Mouse (Mus musculus): ENCODE measurements around the gene Ap3s2. TPM values are rescaled to one million over a fixed set of nuclear protein-coding genes. Genes with fewer than 3 reads are reported as not detected.

Gene Ap3s2
- polyA plus RNA-seq, 1 experiment from 2014 or later: 50.5 TPM

- ATAC-seq (no peak), DNase-seq (ENCODE audit: low spot score) (no peak)
- Histone ChIP-seq H3K27me3 (replicated peaks; ENCODE audit: control insufficient read depth, insufficient read depth, low read length) (no peaks in the 10 kb centered on the region), H3K36me3 (ENCODE audit: control insufficient read depth, insufficient read depth, low read length) (peaks cover 58% of the 10 kb centered on the region), H3K9me3 (replicated peaks; ENCODE audit: control insufficient read depth, low read length) (no peaks in the 10 kb centered on the region), H3K9ac (ENCODE audit: low read length) (no peak overlapping the region), H3K4me1 (ENCODE audit: control insufficient read depth, insufficient read depth, low read length) (no peaks in the 10 kb centered on the region), H3K4me2 (ENCODE audit: low read length) (no peak overlapping the region), H3K4me3 (ENCODE audit: low read depth, low read length) (no peak overlapping the region), H3K27ac (ENCODE audit: low read depth, low read length) (no peak overlapping the region)
- WGBS: 81% methylated on average over 3 of the region's 3 CpGs
These were observed 25.2 kb downstream of the Ap3s2 start for GRCm38 (mm10) chr7:79895225-79895624.

GRCm38 (mm10) chr7:79894790-79895189 lies 25.7 kb downstream of the Ap3s2 start:
- Histone ChIP-seq H3K9me3 (replicated peaks; ENCODE audit: control insufficient read depth, low read length) (no peaks in the 10 kb centered on the region), H3K36me3 (ENCODE audit: control insufficient read depth, insufficient read depth, low read length) (peaks cover 57% of the 10 kb centered on the region), H3K4me3 (ENCODE audit: low read depth, low read length) (no peak overlapping the region), H3K9ac (ENCODE audit: low read length) (no peak overlapping the region), H3K4me2 (ENCODE audit: low read length) (no peak overlapping the region), H3K4me1 (ENCODE audit: control insufficient read depth, insufficient read depth, low read length) (no peaks in the 10 kb centered on the region), H3K27me3 (replicated peaks; ENCODE audit: control insufficient read depth, insufficient read depth, low read length) (no peaks in the 10 kb centered on the region), H3K27ac (ENCODE audit: low read depth, low read length) (no peak overlapping the region)
- 91% methylated on average over 1 of the region's 1 CpGs for WGBS
- DNase-seq (ENCODE audit: low spot score) (no peak), ATAC-seq (no peak)

- Histone ChIP-seq H3K36me3 (ENCODE audit: control insufficient read depth, insufficient read depth, low read length) (peaks cover 60% of the 10 kb centered on the region), H3K9ac (ENCODE audit: low read length) (no peak overlapping the region), H3K9me3 (replicated peaks; ENCODE audit: control insufficient read depth, low read length) (no peaks in the 10 kb centered on the region), H3K4me1 (ENCODE audit: control insufficient read depth, insufficient read depth, low read length) (no peaks in the 10 kb centered on the region), H3K27me3 (replicated peaks; ENCODE audit: control insufficient read depth, insufficient read depth, low read length) (no peaks in the 10 kb centered on the region), H3K27ac (ENCODE audit: low read depth, low read length) (no peak overlapping the region), H3K4me2 (ENCODE audit: low read length) (no peak overlapping the region), H3K4me3 (ENCODE audit: low read depth, low read length) (no peak overlapping the region)
- 92% methylated on average over 6 of the region's 6 CpGs for WGBS
- no peak for DNase-seq (ENCODE audit: low spot score)
- ATAC-seq: no peak
These were observed 27.6 kb downstream of the Ap3s2 start for GRCm38 (mm10) chr7:79892576-79893428.

DNA sequence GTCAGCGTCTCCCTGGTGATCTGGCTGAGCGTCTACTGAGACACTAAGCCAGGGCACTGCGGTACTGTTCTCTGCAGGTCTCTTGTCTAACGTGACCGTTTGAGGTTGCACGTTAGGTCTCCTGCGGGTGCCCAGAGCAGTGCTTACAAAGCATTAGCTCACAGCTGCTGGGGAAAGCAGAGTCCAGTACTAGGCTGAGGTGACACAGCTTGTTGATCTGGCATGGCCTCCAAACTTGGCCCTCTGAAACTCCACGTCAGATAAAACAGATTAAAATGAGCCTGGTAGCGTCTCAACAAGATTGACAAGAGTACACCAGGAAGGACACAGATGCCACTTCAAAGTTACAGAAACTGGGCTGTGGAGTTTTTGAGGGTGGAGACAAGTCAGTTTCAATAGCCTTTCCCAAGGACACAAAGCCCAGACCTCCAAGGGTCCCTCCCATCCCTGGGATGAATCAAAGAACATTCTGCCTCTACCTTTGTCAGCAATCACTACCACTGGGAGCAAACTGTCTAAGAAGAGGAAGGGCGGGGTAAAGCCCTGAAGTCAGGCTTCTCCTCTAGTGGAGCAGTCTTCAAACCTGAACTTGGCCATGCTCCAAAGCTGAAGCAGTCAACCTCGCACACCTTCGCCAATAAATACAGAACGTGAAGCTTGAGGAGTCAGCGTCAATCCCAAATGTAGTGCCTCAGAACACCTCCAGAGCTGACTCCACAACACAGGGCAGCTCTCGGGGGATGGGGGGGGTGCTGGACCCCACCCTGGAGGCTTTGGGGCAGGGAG lies 29.8 kb downstream of the Ap3s2 start:
- H3K27ac ChIP-seq (ENCODE audit: low read depth, low read length): no peak overlapping the region
- H3K4me3 ChIP-seq (ENCODE audit: low read depth, low read length): no peak overlapping the region
- no peaks in the 10 kb centered on the region for H3K27me3 ChIP-seq (replicated peaks; ENCODE audit: control insufficient read depth, insufficient read depth, low read length)
- DNase-seq (ENCODE audit: low spot score): no peak
- no peak overlapping the region for H3K9ac ChIP-seq (ENCODE audit: low read length)
- 92% methylated on average over 15 of the region's 15 CpGs for WGBS
- no peaks in the 10 kb centered on the region for H3K4me1 ChIP-seq (ENCODE audit: control insufficient read depth, insufficient read depth, low read length)
- ATAC-seq: no peak
- no peaks in the 10 kb centered on the region for H3K9me3 ChIP-seq (replicated peaks; ENCODE audit: control insufficient read depth, low read length)
- H3K36me3 ChIP-seq (ENCODE audit: control insufficient read depth, insufficient read depth, low read length): peaks cover 56% of the 10 kb centered on the region
- H3K4me2 ChIP-seq (ENCODE audit: low read length): no peak overlapping the region

DNA sequence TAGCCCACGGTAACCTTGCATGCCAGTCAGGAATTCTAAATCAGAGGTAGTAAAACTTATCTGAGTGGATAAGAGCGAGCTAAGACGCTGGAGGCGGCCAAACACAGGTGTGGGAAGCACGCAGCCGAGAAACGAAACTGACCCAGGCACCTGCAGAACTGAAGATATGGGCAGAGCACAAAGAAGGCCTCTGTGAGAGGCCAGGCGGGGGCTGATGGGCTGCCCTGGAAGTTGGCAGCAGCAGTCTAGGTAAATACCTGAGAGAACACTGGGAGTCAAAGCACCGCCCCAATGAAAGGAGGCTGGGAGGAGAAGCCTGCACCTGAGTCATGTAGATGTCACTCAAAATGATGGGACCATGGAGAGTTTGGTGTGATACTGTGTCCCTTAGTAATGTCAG lies 31.8 kb downstream of the Ap3s2 start:
- Histone ChIP-seq H3K4me3 (ENCODE audit: low read depth, low read length) (no peak overlapping the region), H3K4me2 (ENCODE audit: low read length) (no peak overlapping the region), H3K9ac (ENCODE audit: low read length) (no peak overlapping the region), H3K36me3 (ENCODE audit: control insufficient read depth, insufficient read depth, low read length) (peaks cover 49% of the 10 kb centered on the region), H3K27me3 (replicated peaks; ENCODE audit: control insufficient read depth, insufficient read depth, low read length) (no peaks in the 10 kb centered on the region), H3K27ac (ENCODE audit: low read depth, low read length) (no peak overlapping the region), H3K9me3 (replicated peaks; ENCODE audit: control insufficient read depth, low read length) (no peaks in the 10 kb centered on the region), H3K4me1 (ENCODE audit: control insufficient read depth, insufficient read depth, low read length) (no peaks in the 10 kb centered on the region)
- WGBS: 94% methylated on average over 9 of the region's 9 CpGs
- ATAC-seq (no peak), DNase-seq (ENCODE audit: low spot score) (no peak)

GRCm38 (mm10) chr7:79883613-79884334 lies 36.7 kb downstream of the Ap3s2 start:
- DNase-seq (ENCODE audit: low spot score) (no peak), ATAC-seq (no peak)
- no peaks in the 10 kb centered on the region for H3K9me3 ChIP-seq (replicated peaks; ENCODE audit: control insufficient read depth, low read length)
- no peaks in the 10 kb centered on the region for H3K4me1 ChIP-seq (ENCODE audit: control insufficient read depth, insufficient read depth, low read length)
- 93% methylated on average over 7 of the region's 7 CpGs for WGBS
- peaks cover 52% of the 10 kb centered on the region for H3K36me3 ChIP-seq (ENCODE audit: control insufficient read depth, insufficient read depth, low read length)
- no peaks in the 10 kb centered on the region for H3K27me3 ChIP-seq (replicated peaks; ENCODE audit: control insufficient read depth, insufficient read depth, low read length)
- no peak overlapping the region for H3K4me3 ChIP-seq (ENCODE audit: low read depth, low read length)
- no peak overlapping the region for H3K4me2 ChIP-seq (ENCODE audit: low read length)
- no peak overlapping the region for H3K9ac ChIP-seq (ENCODE audit: low read length)
- H3K27ac ChIP-seq (ENCODE audit: low read depth, low read length): no peak overlapping the region

- Histone ChIP-seq H3K9ac (ENCODE audit: low read length) (no peak overlapping the region), H3K4me1 (ENCODE audit: control insufficient read depth, insufficient read depth, low read length) (no peaks in the 10 kb centered on the region), H3K27ac (ENCODE audit: low read depth, low read length) (no peak overlapping the region), H3K27me3 (replicated peaks; ENCODE audit: control insufficient read depth, insufficient read depth, low read length) (no peaks in the 10 kb centered on the region), H3K9me3 (replicated peaks; ENCODE audit: control insufficient read depth, low read length) (no peaks in the 10 kb centered on the region), H3K4me2 (ENCODE audit: low read length) (no peak overlapping the region), H3K36me3 (ENCODE audit: control insufficient read depth, insufficient read depth, low read length) (peaks cover 48% of the 10 kb centered on the region), H3K4me3 (ENCODE audit: low read depth, low read length) (no peak overlapping the region)
- DNase-seq (ENCODE audit: low spot score) (no peak), ATAC-seq (no peak)
- 95% methylated on average over 6 of the region's 6 CpGs for WGBS
These were observed 38.5 kb downstream of the Ap3s2 start for GRCm38 (mm10) chr7:79881901-79882300.

DNA sequence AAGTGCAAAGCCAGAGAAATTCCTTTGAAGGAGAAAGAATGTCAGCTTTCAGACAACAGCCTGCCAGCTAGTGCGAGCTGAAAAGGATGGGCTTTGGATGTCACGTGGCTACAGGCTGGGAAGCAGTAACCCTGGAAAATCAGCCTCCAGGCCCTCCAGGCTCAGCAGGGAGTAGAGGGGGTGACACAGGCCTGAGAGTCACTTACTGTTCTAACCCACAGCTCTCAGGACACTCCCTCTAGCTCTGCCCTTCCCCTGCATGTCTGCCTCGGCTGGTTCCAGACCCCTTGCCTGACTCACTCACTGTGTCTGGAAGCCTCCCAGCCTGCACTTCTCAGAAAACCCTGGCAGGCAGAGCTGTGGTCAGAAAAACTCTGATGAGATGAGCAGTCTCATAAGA lies 39.5 kb downstream of the Ap3s2 start:
- H3K4me2 ChIP-seq (ENCODE audit: low read length): no peak overlapping the region
- 63% methylated on average over 3 of the region's 3 CpGs for WGBS
- H3K9ac ChIP-seq (ENCODE audit: low read length): no peak overlapping the region
- no peak overlapping the region for H3K4me3 ChIP-seq (ENCODE audit: low read depth, low read length)
- no peaks in the 10 kb centered on the region for H3K4me1 ChIP-seq (ENCODE audit: control insufficient read depth, insufficient read depth, low read length)
- H3K27me3 ChIP-seq (replicated peaks; ENCODE audit: control insufficient read depth, insufficient read depth, low read length): no peaks in the 10 kb centered on the region
- ATAC-seq: no peak
- DNase-seq (ENCODE audit: low spot score): no peak
- no peaks in the 10 kb centered on the region for H3K9me3 ChIP-seq (replicated peaks; ENCODE audit: control insufficient read depth, low read length)
- peaks cover 52% of the 10 kb centered on the region for H3K36me3 ChIP-seq (ENCODE audit: control insufficient read depth, insufficient read depth, low read length)
- no peak overlapping the region for H3K27ac ChIP-seq (ENCODE audit: low read depth, low read length)

Measured in forebrain, embryonic 14.5 days (tissue).